Mouse (Mus musculus) neural tube, embryonic 14.5 days (tissue): ENCODE data around the gene Ccdc85c. TPM values are rescaled to one million over a fixed set of nuclear protein-coding genes. Genes with fewer than 3 reads are reported as not detected.
A peak's percentile ranks its signal among the peaks of the same experiment; 100 is the strongest.

Experiments
- ATAC-seq: fragments of 200-750 bp; cut with Nextera tagmentation; 2 replicates; pipeline ENCODE4 v1.8.0; 2017; ENCODE audit warnings: low read depth, mild to moderate bottlenecking, moderate TSS enrichment, moderate library complexity
- H3K27ac ChIP-seq: fragments of 300-500 bp; sonication (generic); 2 replicates; pipeline ENCODE4 v1.5.1; 2014; ENCODE audit warnings: low read depth, mild to moderate bottlenecking, control low read depth, low read length, moderate library complexity, mixed read lengths
- H3K27me3 ChIP-seq: fragments of 300-500 bp; sonication (generic); 2 replicates; pipeline ENCODE4 v1.6.1; 2014; ENCODE audit warnings: low read length; ENCODE audit not compliant: control insufficient read depth, insufficient read depth
- H3K36me3 ChIP-seq: fragments of 300-500 bp; sonication (generic); 2 replicates; pipeline ENCODE4 v1.6.1; 2014; ENCODE audit warnings: low read length, mixed read lengths; ENCODE audit not compliant: control insufficient read depth, insufficient read depth
- H3K4me1 ChIP-seq: fragments of 300-500 bp; sonication (generic); 2 replicates; pipeline ENCODE4 v1.6.1; 2014; ENCODE audit warnings: low read length; ENCODE audit not compliant: control insufficient read depth, insufficient read depth
- H3K4me2 ChIP-seq: fragments of 300-500 bp; sonication (generic); 2 replicates; pipeline ENCODE4 v1.6.1; 2014; ENCODE audit warnings: mild to moderate bottlenecking, low read depth, low read length, control low read depth
- H3K4me3 ChIP-seq: fragments of 300-500 bp; sonication (generic); 2 replicates; pipeline ENCODE4 v1.5.1; 2014; ENCODE audit warnings: low read depth, low read length, control low read depth, mixed read lengths
- H3K9ac ChIP-seq: fragments of 300-500 bp; sonication (generic); replicated peaks from 2 replicates; pipeline ENCODE4 v1.6.1; 2014; ENCODE audit warnings: low read depth, mild to moderate bottlenecking, control low read depth, low read length, mixed read lengths
- H3K9me3 ChIP-seq: fragments of 300-500 bp; sonication (generic); 2 replicates; pipeline ENCODE4 v1.6.1; 2016; ENCODE audit warnings: low read length; ENCODE audit not compliant: control insufficient read depth
- WGBS: fragments of 180-500 bp; shearing (Covaris S2); extraction: QIAGEN DNeasy Blood & Tissue Kit; methylation state at CpG from one replicate; pipeline ENCODE4 v1.1.7; 2014; 5-methylcytosine and 5-hydroxymethylcytosine counted together
- polyA plus RNA-seq: library from polyadenylated mRNA; unstranded; fragments of >200 nt; fragmentation: Nextera tagmentation; extraction: Ambion mirVana; gene quantifications from 2 replicates; pipeline ENCODE4 v1.2.1, GENCODE M21; 2014

Gene Ccdc85c
- polyA plus RNA-seq, 1 experiment from 2014 or later = 17.3 TPM

DNA sequence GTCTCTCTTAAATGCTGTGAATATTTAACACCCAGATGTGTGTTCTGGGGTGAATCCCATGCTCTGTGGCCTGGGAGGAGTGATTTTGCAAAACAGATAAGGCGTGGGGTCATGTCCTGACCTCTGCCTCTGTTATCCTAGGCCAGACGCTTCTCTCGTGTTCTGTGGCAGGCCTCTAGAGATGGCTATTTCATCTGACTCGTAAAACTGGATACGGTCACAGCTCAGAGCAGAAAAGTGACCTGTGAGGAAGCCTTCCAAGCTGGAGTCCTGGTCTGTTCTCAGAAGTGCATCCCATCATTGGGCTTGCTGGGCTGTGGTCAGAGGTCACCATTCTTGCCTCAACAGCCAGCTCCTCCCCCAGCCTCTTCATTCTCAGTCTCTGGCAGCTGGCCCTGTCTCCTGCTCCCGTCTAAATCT is 37.2 kb upstream of the Ccdc85c start:
- H3K9ac ChIP-seq = no peak overlapping the region
- H3K9me3 ChIP-seq = no peaks in the 10 kb centered on the region
- H3K4me1 ChIP-seq = 0 out of 2 replicates have a peak, but pooled peaks cover 3% of the 10 kb centered on the region
- no peaks in the 10 kb centered on the region for H3K36me3 ChIP-seq
- no peak overlapping the region for H3K4me2 ChIP-seq
- H3K27ac ChIP-seq = no peak overlapping the region
- no peak overlapping the region for H3K4me3 ChIP-seq
- no peak for ATAC-seq
- 27% methylated on average over 6 of the region's 6 CpGs for WGBS
- no peaks in the 10 kb centered on the region for H3K27me3 ChIP-seq

- no peak overlapping the region for H3K4me3 ChIP-seq
Measured at GRCm38 (mm10) chr12:108311741-108312290, 36.6 kb upstream of the Ccdc85c start.

DNA sequence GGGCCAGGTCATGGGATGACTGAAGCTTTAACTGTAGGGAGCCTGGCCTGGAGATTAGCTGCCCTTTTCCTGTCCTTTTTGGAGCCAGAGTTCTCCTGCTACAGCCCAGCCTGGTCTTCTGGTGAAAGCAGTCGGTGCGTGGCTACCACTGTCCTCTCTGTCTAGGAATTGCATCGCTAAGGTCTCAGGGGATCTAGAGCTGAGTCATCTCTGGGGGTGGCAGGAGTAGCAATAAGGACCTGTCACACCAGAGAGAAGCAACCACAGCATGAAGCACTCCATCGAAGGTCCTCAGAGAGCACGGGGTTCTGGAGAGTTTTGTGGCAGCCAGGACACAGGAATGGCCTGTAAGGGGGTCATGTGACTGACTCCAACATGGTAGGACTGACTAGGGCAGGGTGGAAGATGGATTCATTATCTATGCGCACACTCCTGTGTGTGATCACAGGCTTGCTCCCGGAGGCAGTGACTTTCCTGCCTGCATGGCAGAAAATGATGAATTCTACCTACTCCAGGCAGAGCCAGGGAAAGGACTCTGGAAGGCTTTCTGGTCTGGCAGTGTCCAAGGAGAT is 35.3 kb upstream of the Ccdc85c start:
- WGBS = 77% methylated on average over 7 of the region's 7 CpGs
- Histone ChIP-seq H3K9ac (no peak overlapping the region), H3K4me2 (no peak overlapping the region), H3K4me1 (peaks cover 3% of the 10 kb centered on the region; the same call in 1 of the 2 replicates), H3K9me3 (no peaks in the 10 kb centered on the region), H3K27ac (no peak overlapping the region), H3K4me3 (no peak overlapping the region), H3K27me3 (no peaks in the 10 kb centered on the region), H3K36me3 (no peaks in the 10 kb centered on the region)
- ATAC-seq = no peak

More at GRCm38 (mm10) chr12:108311741-108312290, 36.6 kb upstream of the Ccdc85c start:
- H3K9me3 ChIP-seq = no peaks in the 10 kb centered on the region
- no peaks in the 10 kb centered on the region for H3K27me3 ChIP-seq
- H3K36me3 ChIP-seq = no peaks in the 10 kb centered on the region
- no peak overlapping the region for H3K9ac ChIP-seq
- no peak overlapping the region for H3K4me2 ChIP-seq
- WGBS = 93% methylated on average over 27 of the region's 27 CpGs
- no peaks in the 10 kb centered on the region for H3K4me1 ChIP-seq
- ATAC-seq = no peak
- no peak overlapping the region for H3K27ac ChIP-seq

DNA sequence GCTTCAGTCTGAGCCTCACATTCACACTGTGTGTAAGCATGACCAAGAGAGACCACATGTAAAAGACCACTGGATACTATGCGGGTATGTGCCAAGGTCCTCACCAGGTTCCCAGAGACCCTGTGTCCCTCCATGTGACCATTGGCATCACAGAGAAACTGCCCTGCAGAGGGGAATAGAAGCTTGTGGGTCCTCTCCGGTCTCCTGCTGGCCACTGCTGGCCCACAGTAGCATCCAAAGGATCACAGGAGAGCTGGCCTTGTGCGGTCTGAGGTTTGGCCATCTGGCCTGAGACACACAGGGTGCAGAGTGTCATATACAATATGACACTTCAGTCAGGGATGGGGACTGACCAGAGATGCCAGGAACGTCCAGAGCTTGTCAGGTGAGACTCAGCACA is 34.8 kb upstream of the Ccdc85c start:
- ATAC-seq = no peak
- H3K4me2 ChIP-seq = no peak overlapping the region
- 94% methylated on average over 4 of the region's 4 CpGs for WGBS

DNA sequence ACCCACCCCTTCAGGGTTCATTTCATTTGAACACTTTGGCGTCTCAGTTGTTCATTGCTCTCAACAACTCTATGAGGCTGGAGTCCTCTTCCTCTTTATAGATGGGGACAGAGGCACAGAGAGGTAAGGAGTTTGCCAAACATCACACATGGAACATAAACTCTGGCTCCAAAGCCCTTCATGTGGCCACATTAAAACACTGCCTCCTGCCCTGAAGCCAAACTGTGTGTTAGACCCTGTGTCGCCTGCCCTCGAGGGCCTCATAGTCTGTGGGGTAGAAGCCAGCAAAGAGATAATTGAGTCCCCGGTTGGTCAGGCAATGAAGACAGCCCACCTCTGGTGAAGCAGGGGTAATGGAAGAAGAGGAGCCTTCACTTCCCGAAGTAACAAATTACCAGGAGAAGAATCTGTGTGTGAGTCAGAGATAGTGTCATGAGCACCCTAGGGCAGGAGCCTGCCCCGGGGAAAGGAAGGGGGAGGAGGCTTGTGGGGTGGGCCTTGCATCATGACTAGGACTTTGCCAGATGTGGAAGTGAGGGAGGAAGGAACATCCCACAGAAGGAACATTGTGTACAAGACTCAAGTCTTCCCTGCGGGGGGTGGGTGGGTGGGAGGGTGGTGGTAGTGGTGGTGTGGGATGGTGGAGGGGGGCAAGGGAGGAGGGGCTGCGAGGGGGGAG is 34.0 kb upstream of the Ccdc85c start:
- Histone ChIP-seq H3K4me2 (no peak overlapping the region), H3K27me3 (no peaks in the 10 kb centered on the region), H3K27ac (no peak overlapping the region), H3K4me1 (peaks cover 3% of the 10 kb centered on the region; the same call in 1 of the 2 replicates), H3K4me3 (no peak overlapping the region), H3K9me3 (no peaks in the 10 kb centered on the region), H3K36me3 (no peaks in the 10 kb centered on the region), H3K9ac (no peak overlapping the region)
- 61% methylated on average over 8 of the region's 8 CpGs for WGBS
- no peak for ATAC-seq

More for the DNA sequence above, 34.8 kb upstream of the Ccdc85c start:
- H3K4me3 ChIP-seq = no peak overlapping the region
- no peak overlapping the region for H3K9ac ChIP-seq
- H3K9me3 ChIP-seq = no peaks in the 10 kb centered on the region
- peaks cover 3% of the 10 kb centered on the region; the same call in 1 of the 2 replicates for H3K4me1 ChIP-seq
- no peaks in the 10 kb centered on the region for H3K36me3 ChIP-seq
- H3K27ac ChIP-seq = no peak overlapping the region
- H3K27me3 ChIP-seq = no peaks in the 10 kb centered on the region

- no peaks in the 10 kb centered on the region for H3K27me3 ChIP-seq
- H3K9ac ChIP-seq = no peak overlapping the region
- no peak overlapping the region for H3K27ac ChIP-seq
- no peaks in the 10 kb centered on the region for H3K36me3 ChIP-seq
- peaks cover 3% of the 10 kb centered on the region; the same call in 1 of the 2 replicates for H3K4me1 ChIP-seq
- H3K4me2 ChIP-seq = no peak overlapping the region
- no peak for ATAC-seq
- no peak overlapping the region for H3K4me3 ChIP-seq
- WGBS = 89% methylated on average over 16 of the region's 16 CpGs
- H3K9me3 ChIP-seq = no peaks in the 10 kb centered on the region
Measured at GRCm38 (mm10) chr12:108308363-108308856, 33.2 kb upstream of the Ccdc85c start.

- Histone ChIP-seq H3K4me3 (no peak overlapping the region), H3K27me3 (no peaks in the 10 kb centered on the region), H3K27ac (no peak overlapping the region), H3K4me1 (peaks cover 3% of the 10 kb centered on the region; the same call in 1 of the 2 replicates), H3K4me2 (no peak overlapping the region), H3K9ac (no peak overlapping the region), H3K36me3 (no peaks in the 10 kb centered on the region), H3K9me3 (no peaks in the 10 kb centered on the region)
- no peak for ATAC-seq
- 23% methylated on average over 14 of the region's 14 CpGs for WGBS
Measured at GRCm38 (mm10) chr12:108307553-108307952, 32.3 kb upstream of the Ccdc85c start.

- H3K9me3 ChIP-seq = no peaks in the 10 kb centered on the region
- H3K36me3 ChIP-seq = no peaks in the 10 kb centered on the region
- H3K4me1 ChIP-seq = peaks cover 3% of the 10 kb centered on the region; the same call in 1 of the 2 replicates
- 4% methylated on average over 67 of the region's 67 CpGs for WGBS
- no peak within 1 kb of the TSS for H3K27ac ChIP-seq
- no peaks in the 10 kb centered on the region for H3K27me3 ChIP-seq
- ATAC-seq = peak; percentile 66; the same call in 1 of the 2 replicates
- H3K9ac ChIP-seq = peak within 1 kb of the TSS; percentile 74
- peak within 1 kb of the TSS; percentile 45 for H3K4me3 ChIP-seq
- H3K4me2 ChIP-seq = peak within 1 kb of the TSS; percentile 98
Measured at GRCm38 (mm10) chr12:108305812-108306794, 30.9 kb upstream of the Ccdc85c start, which contains the start of gene Hhipl1. Gene Hhipl1, plus strand, starts transcription at chr12:108306270.
